Mouse (Mus musculus) thymus, postnatal 36 days (tissue): ENCODE data around the gene Gpr137.
"Not testable (repeated sequence)": the region's sequence is repeated elsewhere in the genome, so short reads cannot be mapped to it uniquely, and the experiment has no call there.

Experiments
- DNase-seq, 2 experiments: peaks; one replicate each; pipeline ENCODE4 v3.0.0; 2022; ENCODE audit warnings: mixed read lengths in 2 of 2

The Gpr137 gene

GRCm38 (mm10) chr19:6903031-6903430 lies 39.2 kb downstream of the Gpr137 start:
- no peak for DNase-seq

DNA sequence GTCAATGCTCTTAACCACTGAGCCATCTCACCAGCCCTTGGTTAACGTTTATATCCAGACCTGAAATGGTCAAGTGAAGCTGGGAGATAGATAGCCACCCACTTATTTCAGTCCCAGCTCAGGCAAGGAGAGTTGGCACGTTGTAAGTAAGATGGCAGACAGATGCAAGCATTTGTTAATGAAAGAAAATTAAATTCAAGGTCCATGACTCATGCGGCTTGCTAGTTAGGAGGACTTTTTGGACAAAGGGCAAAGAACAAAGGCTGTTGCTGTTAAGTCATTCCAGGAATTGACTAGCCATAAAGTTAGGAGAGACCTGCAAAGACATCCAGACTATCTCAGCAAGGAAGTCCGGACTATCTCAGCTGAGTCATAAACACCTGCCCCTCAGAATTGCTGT lies 42.6 kb downstream of the Gpr137 start:
- DNase-seq, result no peak

DNA sequence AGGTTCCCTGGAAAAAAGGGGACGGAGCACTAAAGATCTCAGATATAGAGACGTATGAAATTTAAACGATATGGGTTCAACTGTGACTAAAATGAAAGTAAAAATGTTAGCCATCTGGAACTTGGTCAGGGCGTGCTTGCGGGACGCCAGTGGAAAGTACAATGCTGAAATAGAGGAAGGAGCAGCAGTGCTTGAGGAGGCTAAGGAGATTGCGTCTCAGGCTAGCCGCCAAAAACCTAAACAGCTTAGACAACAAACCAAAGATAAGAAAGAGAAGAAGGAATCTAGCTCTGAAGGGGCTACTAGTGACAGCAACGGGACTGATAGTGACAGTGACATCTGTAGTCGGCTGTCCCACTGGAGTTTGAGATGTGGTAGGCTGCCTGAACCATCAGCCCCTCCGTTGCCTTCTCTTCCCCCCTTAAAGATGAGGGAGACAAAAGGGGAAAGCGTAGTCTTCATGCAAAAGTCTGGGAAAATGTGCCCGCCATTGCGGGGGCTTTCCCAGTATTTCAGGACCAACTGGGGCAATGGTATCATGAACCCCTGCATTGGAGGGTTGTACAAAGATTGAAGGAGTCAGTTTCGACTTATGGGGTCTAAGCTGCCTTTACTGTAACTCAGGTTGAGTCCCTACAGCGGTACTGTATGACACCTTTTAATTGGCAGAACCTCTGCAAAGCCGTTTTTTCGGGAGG lies 46.5 kb downstream of the Gpr137 start:
- DNase-seq, result not testable (repeated sequence)

- DNase-seq, result no peak
Measured at GRCm38 (mm10) chr19:6893731-6894451, 48.4 kb downstream of the Gpr137 start.

DNA sequence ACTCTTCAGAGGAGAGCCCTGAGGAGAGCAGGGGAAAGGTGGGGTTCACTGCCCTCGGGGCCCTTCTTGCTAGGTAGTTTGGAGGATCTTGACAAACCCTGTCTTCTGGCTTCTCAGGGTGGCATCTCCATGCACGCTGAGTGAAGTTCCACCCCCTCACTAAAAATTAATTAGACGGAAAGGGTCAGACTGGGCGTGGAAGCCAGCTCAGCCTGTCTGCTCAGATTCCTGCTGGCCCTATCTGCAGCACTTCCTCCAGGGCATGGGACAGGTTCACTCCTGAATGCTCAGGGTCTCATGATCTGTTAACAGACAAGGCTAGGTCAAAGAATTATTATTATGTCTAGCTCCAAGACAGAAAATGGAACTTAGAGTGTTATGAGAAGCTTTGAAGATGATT lies 49.8 kb downstream of the Gpr137 start:
- no peak for DNase-seq
